Mouse (Mus musculus) erythroblast, embryonic 14.5 days (primary cell): Measurements from ENCODE around the gene Spdye4b.

Experiments
- GATA1 ChIP-seq: IDR thresholded peaks from 2 replicates; pipeline ENCODE4 v1.6.1; 2012; ENCODE audit warnings: low read length, inconsistent platforms, mixed read lengths
- TAL1 ChIP-seq: IDR thresholded peaks from 3 replicates; pipeline ENCODE4 v1.6.1; 2012; ENCODE audit warnings: low read length, inconsistent platforms, mixed read lengths

- TF ChIP-seq GATA1 = no peak
- TF ChIP-seq TAL1 = no peak
Measured at GRCm38 (mm10) chr5:143192806-143193205, 12.0 kb downstream of the Spdye4b start.
